Mouse (Mus musculus) liver, adult 2 months (tissue): Measurements from ENCODE around the gene Pxt1. TPM values are rescaled to one million over a fixed set of nuclear protein-coding genes. Genes with fewer than 3 reads are reported as not detected.

ENCODE experiments used
- DNase-seq: peaks from one replicate; pipeline ENCODE4 v3.0.0-alpha.2; 2011; ENCODE audit warnings: low read depth, low spot score; ENCODE audit errors: extremely low read depth
- H3K27ac ChIP-seq: fragments of 200-500 bp; replicated peaks from 2 replicates; pipeline ENCODE4 v1.5.1; 2012; ENCODE audit warnings: low read depth, mild to moderate bottlenecking, control low read depth, inconsistent platforms, low read length; ENCODE audit not compliant: insufficient read depth
- H3K27me3 ChIP-seq: fragments of 200-500 bp; 2 replicates; pipeline ENCODE4 v1.6.1; 2012; ENCODE audit warnings: mild to moderate bottlenecking, moderate library complexity, low read length, inconsistent platforms; ENCODE audit not compliant: control insufficient read depth, insufficient read depth
- H3K36me3 ChIP-seq: fragments of 200-500 bp; 2 replicates; pipeline ENCODE4 v1.6.1; 2012; ENCODE audit warnings: low read length, inconsistent platforms; ENCODE audit not compliant: control insufficient read depth, insufficient read depth
- H3K4me1 ChIP-seq: fragments of 200-500 bp; 2 replicates; pipeline ENCODE4 v1.6.1; 2011; ENCODE audit warnings: low read length; ENCODE audit not compliant: control insufficient read depth, insufficient read depth
- H3K4me3 ChIP-seq: fragments of 200-500 bp; 2 replicates; pipeline ENCODE4 v1.5.1; 2011; ENCODE audit warnings: low read depth, mild to moderate bottlenecking, control low read depth, low read length, moderate library complexity; ENCODE audit not compliant: insufficient read depth
- H3K79me2 ChIP-seq: fragments of 200-500 bp; 2 replicates; pipeline ENCODE4 v1.6.1; 2012; ENCODE audit warnings: inconsistent platforms, mild to moderate bottlenecking, low read length, moderate library complexity; ENCODE audit not compliant: control insufficient read depth, insufficient read depth
- H3K9ac ChIP-seq: fragments of 200-500 bp; 2 replicates; pipeline ENCODE4 v1.6.1; 2012; ENCODE audit warnings: low read depth, mild to moderate bottlenecking, control low read depth, inconsistent platforms, low read length
- CTCF ChIP-seq: fragments of 200-500 bp; IDR thresholded peaks from 2 replicates; pipeline ENCODE4 v1.5.1; 2011; ENCODE audit warnings: low read depth, low read length, control low read depth
- POLR2A ChIP-seq: fragments of 200-500 bp; IDR thresholded peaks from 2 replicates; pipeline ENCODE4 v1.6.1; 2011; ENCODE audit warnings: low read length, control low read depth; ENCODE audit not compliant: insufficient read depth; ENCODE audit errors: extremely low read depth
- WGBS: fragments of 180-500 bp; shearing (Covaris S2); methylation state at CpG from one replicate; pipeline ENCODE4 v1.1.7; 2018; 5-methylcytosine and 5-hydroxymethylcytosine counted together
- polyA plus RNA-seq: library from polyadenylated mRNA; depleted of rRNA; stranded (reverse); fragments of >200 nt; gene quantifications from 2 replicates; pipeline ENCODE4 v1.2.3, GENCODE M21; 2012
- total RNA-seq: library from RNA; depleted of rRNA; stranded (reverse); fragments of >200 nt; gene quantifications from 2 replicates; pipeline ENCODE4 v1.2.3, GENCODE M21; 2014

Gene Pxt1
- total and polyA plus RNA-seq, 2 experiments, result not detected

DNA sequence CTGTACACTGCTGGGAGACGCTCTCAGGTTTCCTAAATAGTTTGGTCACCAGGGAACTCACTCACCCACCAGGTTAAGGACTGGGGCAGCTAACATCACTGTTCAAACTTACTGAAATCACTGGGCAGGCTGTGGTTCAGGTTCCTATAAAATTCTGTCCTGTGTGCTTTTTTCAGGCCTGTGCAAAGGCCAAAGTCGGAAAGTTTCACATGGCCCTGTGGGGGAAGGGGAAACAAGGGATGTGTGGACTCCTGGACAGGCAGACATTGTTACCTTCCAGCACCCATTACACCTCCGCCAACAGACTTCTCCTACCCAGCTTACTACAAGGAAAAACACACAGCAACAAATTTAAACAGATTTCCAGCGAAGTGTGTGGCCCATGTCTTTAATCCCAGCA lies 35.5 kb upstream of the Pxt1 start:
- Histone ChIP-seq H3K36me3 (peaks cover 37% of the 10 kb centered on the region), H3K4me3 (no peak overlapping the region), H3K27me3 (no peaks in the 10 kb centered on the region), H3K79me2 (no peaks in the 10 kb centered on the region), H3K9ac (no peak overlapping the region), H3K4me1 (peaks cover 7% of the 10 kb centered on the region), H3K27ac (peak overlapping the region; percentile 56)
- no peak for TF ChIP-seq POLR2A
- no peak for TF ChIP-seq CTCF
- DNase-seq, result peak; percentile 86
- WGBS, result 40% methylated on average over 4 of the region's 4 CpGs

GRCm38 (mm10) chr17:28970122-28970521 lies 26.5 kb upstream of the Pxt1 start:
- Histone ChIP-seq H3K79me2 (no peaks in the 10 kb centered on the region), H3K36me3 (peaks cover 46% of the 10 kb centered on the region), H3K27me3 (no peaks in the 10 kb centered on the region), H3K4me1 (peaks cover 5% of the 10 kb centered on the region), H3K9ac (no peak overlapping the region), H3K4me3 (no peak overlapping the region), H3K27ac (peak overlapping the region; percentile 81)
- TF ChIP-seq CTCF (no peak), POLR2A (no peak)
- peak; percentile 85 for DNase-seq

DNA sequence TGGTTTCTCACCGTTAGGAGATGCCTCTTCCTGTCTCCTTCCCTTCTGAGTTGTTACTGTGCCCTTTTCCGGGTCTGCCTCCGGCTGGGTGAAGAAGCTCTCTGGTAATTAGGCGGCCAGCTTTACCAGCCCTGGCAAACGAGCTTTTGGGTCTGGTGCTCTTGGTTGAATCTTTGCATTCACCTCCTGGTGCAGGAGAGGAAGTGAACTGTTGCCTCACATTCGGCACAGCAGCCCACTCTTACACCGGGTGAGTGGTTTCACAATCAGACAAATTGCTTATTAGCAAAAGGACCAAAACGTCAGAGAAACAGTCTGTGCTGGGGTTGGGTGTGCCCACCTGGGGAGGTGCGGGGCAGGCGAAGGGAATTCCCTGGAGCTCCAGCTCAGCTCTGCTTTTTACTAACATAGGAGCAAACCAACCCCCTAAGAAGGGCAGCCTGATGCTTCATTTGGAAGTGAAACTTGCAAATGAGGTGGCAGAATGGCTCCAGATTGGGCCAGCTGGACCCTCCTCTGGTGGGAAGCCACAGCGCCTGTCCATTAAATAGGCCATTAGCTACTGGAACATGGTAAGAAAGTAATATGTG lies 23.5 kb upstream of the Pxt1 start:
- DNase-seq, result no peak

DNA sequence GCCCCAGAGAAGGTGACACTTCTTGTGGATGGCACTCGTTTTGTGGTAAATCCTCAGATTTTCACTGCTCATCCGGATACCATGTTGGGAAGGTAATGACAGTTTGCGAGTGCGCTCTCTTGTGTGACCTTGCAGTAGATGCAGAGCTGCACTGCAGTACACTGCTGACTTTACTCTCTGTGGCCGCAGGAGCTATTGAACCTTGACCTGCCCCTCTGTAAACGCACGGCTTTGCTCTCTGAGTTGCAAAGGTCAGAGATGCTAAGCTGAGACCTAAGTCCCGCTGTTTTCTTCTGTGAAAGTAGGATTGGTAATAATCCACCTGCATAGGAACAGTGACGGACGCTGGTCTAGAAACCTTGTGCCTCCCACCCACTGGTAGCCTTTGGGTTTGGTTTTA lies 18.0 kb upstream of the Pxt1 start:
- H3K36me3 ChIP-seq, result peaks cover 21% of the 10 kb centered on the region
- peak; percentile 90 for DNase-seq
- H3K4me1 ChIP-seq, result peaks cover 22% of the 10 kb centered on the region
- TF ChIP-seq CTCF (no peak), POLR2A (no peak)
- H3K9ac ChIP-seq, result no peak overlapping the region
- H3K27ac ChIP-seq, result peak overlapping the region; percentile 61
- H3K4me3 ChIP-seq, result no peak overlapping the region
- H3K27me3 ChIP-seq, result no peaks in the 10 kb centered on the region
- H3K79me2 ChIP-seq, result peaks cover 18% of the 10 kb centered on the region; the same call in 1 of the 2 replicates
- WGBS, result 30% methylated on average over 10 of the region's 10 CpGs

More for the DNA sequence above, 23.5 kb upstream of the Pxt1 start:
- peaks cover 5% of the 10 kb centered on the region; the same call in 1 of the 2 replicates for H3K79me2 ChIP-seq
- no peak overlapping the region for H3K27ac ChIP-seq
- no peak overlapping the region for H3K9ac ChIP-seq
- peaks cover 7% of the 10 kb centered on the region for H3K4me1 ChIP-seq
- 72% methylated on average over 11 of the region's 11 CpGs for WGBS
- H3K4me3 ChIP-seq, result no peak overlapping the region
- TF ChIP-seq POLR2A (no peak), CTCF (no peak)
- no peaks in the 10 kb centered on the region for H3K27me3 ChIP-seq
- H3K36me3 ChIP-seq, result peaks cover 36% of the 10 kb centered on the region

- H3K36me3 ChIP-seq, result peaks cover 14% of the 10 kb centered on the region
Observed at GRCm38 (mm10) chr17:28960597-28960996, 17.0 kb upstream of the Pxt1 start.

GRCm38 (mm10) chr17:28954416-28954815 lies 10.8 kb upstream of the Pxt1 start:
- Histone ChIP-seq H3K9ac (no peak overlapping the region), H3K4me1 (peaks cover 17% of the 10 kb centered on the region), H3K27ac (no peak overlapping the region), H3K36me3 (no peaks in the 10 kb centered on the region), H3K4me3 (no peak overlapping the region), H3K27me3 (no peaks in the 10 kb centered on the region), H3K79me2 (peaks cover 42% of the 10 kb centered on the region)
- TF ChIP-seq POLR2A, result no peak
- TF ChIP-seq CTCF, result no peak
- DNase-seq, result no peak
- 95% methylated on average over 9 of the region's 9 CpGs for WGBS

More at GRCm38 (mm10) chr17:28960597-28960996, 17.0 kb upstream of the Pxt1 start:
- H3K4me3 ChIP-seq, result no peak overlapping the region
- peaks cover 24% of the 10 kb centered on the region for H3K79me2 ChIP-seq
- no peak for DNase-seq
- 57% methylated on average over 10 of the region's 10 CpGs for WGBS
- no peaks in the 10 kb centered on the region for H3K27me3 ChIP-seq
- TF ChIP-seq POLR2A (no peak), CTCF (0 out of 2 replicates have a peak, but pooled peaks have one; percentile 5)
- H3K4me1 ChIP-seq, result peaks cover 22% of the 10 kb centered on the region
- H3K27ac ChIP-seq, result peak overlapping the region; percentile 47
- no peak overlapping the region for H3K9ac ChIP-seq
